In the genomic region with DNA sequence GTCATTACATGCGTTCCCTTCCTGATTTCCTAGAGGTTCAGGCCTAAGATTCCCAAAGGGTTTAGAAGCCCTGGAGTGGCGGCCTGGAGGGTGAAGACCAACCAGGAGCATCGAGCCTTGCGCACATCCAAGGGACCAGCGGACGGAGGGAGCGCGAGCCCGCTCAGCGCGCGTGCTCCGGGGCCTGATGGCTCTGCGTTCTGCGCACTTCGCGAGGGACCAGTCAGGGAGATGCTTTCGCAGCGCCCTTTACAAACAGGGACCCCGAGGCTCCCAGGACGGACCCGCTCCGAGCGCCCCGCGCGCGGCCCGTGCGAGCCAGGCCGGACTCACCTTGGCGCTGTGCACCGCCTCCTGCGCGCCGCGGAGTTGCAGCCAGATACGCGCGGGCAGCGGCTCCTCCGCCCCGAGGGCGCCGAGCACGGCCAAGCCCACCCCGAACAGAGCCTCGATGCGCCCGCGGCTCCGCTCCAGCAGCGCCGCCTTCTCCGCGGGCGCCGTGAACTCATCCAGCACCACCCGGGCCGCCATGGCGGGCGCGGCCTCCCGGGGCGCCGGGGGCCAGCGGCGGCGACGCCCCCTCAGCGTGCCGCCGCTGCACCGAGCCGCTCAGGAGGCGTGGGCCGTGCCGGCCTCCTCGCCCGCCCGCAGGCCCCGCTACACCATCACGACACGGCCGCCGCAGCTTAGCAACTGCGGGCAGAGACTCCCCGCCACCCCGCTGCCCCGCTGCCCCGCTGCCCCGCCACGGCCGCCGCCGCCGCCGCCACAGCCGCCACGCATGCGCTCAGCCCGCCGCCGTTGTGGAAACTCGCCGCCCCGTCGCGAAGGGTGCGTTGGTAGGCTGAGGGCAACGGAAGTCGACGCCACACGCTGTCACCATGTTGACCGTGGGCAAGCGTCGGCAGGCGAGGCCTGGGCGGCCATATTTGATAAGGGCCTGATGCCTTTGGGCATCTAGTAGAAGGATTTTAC, we compare ENCODE assay signal across 8 mouse cellular contexts. TPM values are rescaled to one million over a fixed set of nuclear protein-coding genes. Genes with fewer than 3 reads are reported as not detected.
DNase-seq lines count a peak whose midpoint lies in the region; ATAC-seq and TF ChIP-seq lines count a peak whose summit lies in the region.

A gene (minus strand): TSS at position 770 of the 975 bp plus-strand sequence.

- peak within 1 kb of the TSS; percentile 71 for H3K9ac ChIP-seq in embryonic facial prominence, embryonic 15.5 days
- H3K9ac ChIP-seq in limb, embryonic 14.5 days (ENCODE audit: low read depth, low read length, severe bottlenecking) = peak within 1 kb of the TSS; percentile 91
- H3K9ac ChIP-seq in midbrain, embryonic 16.5 days (ENCODE audit: low read depth, low read length) = peak within 1 kb of the TSS; percentile 95

- TF ChIP-seq CTCF in bone marrow macrophage, adult 2 months (IDR thresholded peaks at IDR 0.05; ENCODE audit: low read depth, low read length) = no peak
- TF ChIP-seq CTCF in spleen, adult 2 months (IDR thresholded peaks at IDR 0.05; ENCODE audit: extremely low read depth, insufficient read depth, insufficient read length, insufficient replicate concordance) = no peak

- peak within 1 kb of the TSS; percentile 71 for H3K4me2 ChIP-seq in embryonic facial prominence, embryonic 15.5 days (replicated peaks)
- H3K4me2 ChIP-seq in limb, embryonic 14.5 days (replicated peaks; ENCODE audit: low read depth, low read length, severe bottlenecking) = peak within 1 kb of the TSS; percentile 88
- peak within 1 kb of the TSS; percentile 96 for H3K4me2 ChIP-seq in midbrain, embryonic 16.5 days (ENCODE audit: low read length)

- H3K4me1 ChIP-seq in bone marrow macrophage, adult 2 months (ENCODE audit: control insufficient read depth, insufficient read depth, low read length) = peaks cover 59% of the 10 kb centered on the region
- H3K4me1 ChIP-seq in embryonic facial prominence, embryonic 15.5 days = peaks cover 27% of the 10 kb centered on the region
- peaks cover 30% of the 10 kb centered on the region for H3K4me1 ChIP-seq in limb, embryonic 14.5 days (ENCODE audit: control insufficient read depth, insufficient read depth, low read length)
- H3K4me1 ChIP-seq in midbrain, embryonic 16.5 days (ENCODE audit: control insufficient read depth, insufficient read depth, low read length) = peaks cover 23% of the 10 kb centered on the region
- H3K4me1 ChIP-seq in spleen, adult 2 months (ENCODE audit: control insufficient read depth, insufficient read depth, insufficient read length) = peaks cover 8% of the 10 kb centered on the region; the same call in 1 of the 2 replicates

- DNase-seq in B cell, adult 2 months = peak; percentile 89 to 90
- DNase-seq in heart, adult 9 months (ENCODE audit: low spot score in 2 of 2) = peak; percentile 88 to 91
- peak; percentile 94 for DNase-seq in kidney, adult 9 months
- peak; percentile 90 for DNase-seq in limb, embryonic 14.5 days (ENCODE audit: low spot score)
- peak; percentile 77 to 90 for DNase-seq in spleen, adult 2 months (ENCODE audit: low read depth in 1 of 2, low spot score in 2 of 2)

- H3K36me3 ChIP-seq in embryonic facial prominence, embryonic 15.5 days = no peaks in the 10 kb centered on the region
- H3K36me3 ChIP-seq in limb, embryonic 14.5 days (ENCODE audit: control insufficient read depth, insufficient read depth, low read length) = peaks cover 4% of the 10 kb centered on the region
- no peaks in the 10 kb centered on the region for H3K36me3 ChIP-seq in midbrain, embryonic 16.5 days (ENCODE audit: control insufficient read depth, insufficient read depth, low read length)
- H3K36me3 ChIP-seq in spleen, adult 2 months (ENCODE audit: control insufficient read depth, insufficient read depth, low read length) = peaks cover 2% of the 10 kb centered on the region; the same call in 1 of the 2 replicates

- under 1% methylated on average over 110 of the region's 119 CpGs for WGBS in embryonic facial prominence, embryonic 15.5 days
- 0% methylated on average over 68 of the region's 119 CpGs for WGBS in limb, embryonic 14.5 days
- under 1% methylated on average over 109 of the region's 119 CpGs for WGBS in midbrain, embryonic 16.5 days
- WGBS in spleen, adult 2 months = 1% methylated on average over 118 of the region's 119 CpGs

- no peaks in the 10 kb centered on the region for H3K27me3 ChIP-seq in embryonic facial prominence, embryonic 15.5 days
- no peaks in the 10 kb centered on the region for H3K27me3 ChIP-seq in limb, embryonic 14.5 days (ENCODE audit: control insufficient read depth, insufficient read depth, low read length)
- no peaks in the 10 kb centered on the region; the same call in 1 of the 2 replicates for H3K27me3 ChIP-seq in midbrain, embryonic 16.5 days (ENCODE audit: control insufficient read depth, insufficient read depth, low read depth, low read length)
- H3K27me3 ChIP-seq in spleen, adult 2 months (ENCODE audit: control insufficient read depth, insufficient read depth, low read length) = no peaks in the 10 kb centered on the region

- H3K9me3 ChIP-seq in embryonic facial prominence, embryonic 15.5 days (replicated peaks) = no peaks in the 10 kb centered on the region
- no peaks in the 10 kb centered on the region for H3K9me3 ChIP-seq in limb, embryonic 14.5 days (ENCODE audit: control insufficient read depth, low read length)
- H3K9me3 ChIP-seq in midbrain, embryonic 16.5 days (replicated peaks; ENCODE audit: control insufficient read depth, low read length, poor library complexity, severe bottlenecking) = no peaks in the 10 kb centered on the region

- peak within 1 kb of the TSS; percentile 64 for H3K27ac ChIP-seq in bone marrow macrophage, adult 2 months (ENCODE audit: insufficient read depth, low read depth, low read length)
- peak within 1 kb of the TSS; percentile 91 for H3K27ac ChIP-seq in embryonic facial prominence, embryonic 15.5 days (replicated peaks)
- H3K27ac ChIP-seq in limb, embryonic 14.5 days (replicated peaks; ENCODE audit: low read depth, low read length) = peak within 1 kb of the TSS; percentile 90
- H3K27ac ChIP-seq in midbrain, embryonic 16.5 days (ENCODE audit: low read length) = peak within 1 kb of the TSS; percentile 94
- H3K27ac ChIP-seq in spleen, adult 2 months (ENCODE audit: insufficient read depth, low read length) = peak within 1 kb of the TSS; percentile 75

- no peak for TF ChIP-seq POLR2A in bone marrow macrophage, adult 2 months (IDR thresholded peaks at IDR 0.05; ENCODE audit: borderline replicate concordance, low read depth, low read length)
- TF ChIP-seq POLR2A in limb, embryonic 14.5 days (IDR thresholded peaks at IDR 0.05; ENCODE audit: borderline replicate concordance, extremely low read depth, insufficient read depth, insufficient read length) = 0 out of 2 replicates have a peak, but pooled peaks have one; percentile 29
- no peak for TF ChIP-seq POLR2A in spleen, adult 2 months (IDR thresholded peaks at IDR 0.05; ENCODE audit: low read depth, low read length)

- peak within 1 kb of the TSS; percentile 98 for H3K4me3 ChIP-seq in bone marrow macrophage, adult 2 months (ENCODE audit: insufficient read depth, low read length)
- peak within 1 kb of the TSS; percentile 78 for H3K4me3 ChIP-seq in embryonic facial prominence, embryonic 15.5 days (replicated peaks)
- peak within 1 kb of the TSS; percentile 91 for H3K4me3 ChIP-seq in limb, embryonic 14.5 days (replicated peaks; ENCODE audit: low read length)
- peak within 1 kb of the TSS; percentile 95 for H3K4me3 ChIP-seq in midbrain, embryonic 16.5 days (ENCODE audit: low read depth, low read length)
- H3K4me3 ChIP-seq in spleen, adult 2 months (ENCODE audit: extremely low read depth, insufficient read depth, insufficient read length) = peak within 1 kb of the TSS; percentile 82

- ATAC-seq in embryonic facial prominence, embryonic 15.5 days (ENCODE audit: insufficient number of reproducible peaks, low FRiP score, low TSS enrichment, low read depth) = peak; percentile 90
- ATAC-seq in limb, embryonic 14.5 days (ENCODE audit: low FRiP score, low read depth) = peak; percentile 89
- ATAC-seq in midbrain, embryonic 16.5 days = peak; percentile 97

RNA-seq across cellular contexts. Expression of the gene that starts here (rescaled TPM):
- 29.4 and 31.1 TPM in 2 replicates for polyA plus RNA-seq in bone marrow macrophage, adult 2 months (2012; ENCODE audit: insufficient read depth, insufficient read length, missing spikeins)
- polyA plus RNA-seq in embryonic facial prominence, embryonic 15.5 days (2015; fragmentation: Nextera tagmentation; extraction: Ambion mirVana) = 9.7 and 10.7 TPM in 2 replicates
- polyA plus RNA-seq in limb, embryonic 14.5 days (2012; rRNA removed) = 20.3 and 23.3 TPM in 2 replicates
- polyA plus RNA-seq in limb, embryonic 14.5 days (2014; fragmentation: Nextera tagmentation; extraction: Ambion mirVana) = 11.8 and 12.1 TPM in 2 replicates
- 9.2 and 11.4 TPM in 2 replicates for polyA plus RNA-seq in midbrain, embryonic 16.5 days (2015; fragmentation: Nextera tagmentation; extraction: Ambion mirVana)
- 10.7 and 11.0 TPM in 2 replicates for polyA plus RNA-seq in spleen, adult 2 months (2012; rRNA removed)

Comparison
In these comparisons a context has a peak if more than half of its experiments do, and no peak if none do; other contexts are left out.
1. Peak in every context shown above with its lines: DNase-seq, ATAC-seq, H3K4me3 ChIP-seq and H3K27ac ChIP-seq.